Mouse (Mus musculus): ENCODE measurements around the gene Smg7.

- TF ChIP-seq GATA1 (IDR thresholded peaks at IDR 0.05; ENCODE audit: borderline replicate concordance, low read length) = no peak
- no peak for TF ChIP-seq FLI1 (IDR thresholded peaks at IDR 0.05; ENCODE audit: low read length)
Observed at GRCm38 (mm10) chr1:152845211-152845730, 57.2 kb downstream of the Smg7 start.

Measured in megakaryocyte, embryonic 14.5 days (primary cell).